Mouse (Mus musculus) megakaryocyte, embryonic 14.5 days (primary cell): ENCODE measurements around the gene Pacsin1.

ENCODE experiments used
- FLI1 ChIP-seq: IDR thresholded peaks from 2 replicates; pipeline ENCODE4 v1.6.1; 2012; ENCODE audit warnings: low read length, inconsistent platforms, mixed read lengths
- GATA1 ChIP-seq: IDR thresholded peaks from 3 replicates; pipeline ENCODE4 v1.6.1; 2012; ENCODE audit warnings: mixed read lengths, low read length, inconsistent platforms, borderline replicate concordance

DNA sequence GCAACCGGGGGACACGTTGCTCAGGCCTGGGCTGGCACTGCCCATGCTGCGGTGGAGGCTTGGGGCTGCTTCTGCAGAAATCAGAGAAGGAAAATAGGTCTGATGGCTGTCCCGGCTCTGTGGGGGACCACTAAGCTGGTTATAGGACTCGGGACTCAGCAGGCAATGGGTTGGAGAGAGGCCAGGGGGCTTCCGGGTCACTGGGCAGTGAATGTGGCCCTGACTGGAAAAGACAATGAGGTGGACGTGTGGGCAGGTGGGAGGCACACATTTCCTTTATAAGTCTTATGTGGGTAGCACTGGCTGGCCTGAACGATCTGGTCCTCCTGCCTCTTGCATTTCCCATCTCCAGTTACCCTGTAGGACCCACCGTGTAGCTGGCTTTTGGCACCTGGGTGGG is 65.0 kb downstream of the Pacsin1 start:
- no peak for TF ChIP-seq GATA1
- TF ChIP-seq FLI1 = no peak
